Mouse (Mus musculus): ENCODE results near the gene Slc7a7.

- TF ChIP-seq CTCF (IDR thresholded peaks at IDR 0.05; ENCODE audit: control insufficient read depth, insufficient read depth, insufficient replicate concordance, low read depth, low read length) (peak; percentile 46; the same call in 1 of the 2 replicates), POLR2A (IDR thresholded peaks at IDR 0.05; ENCODE audit: control insufficient read depth, low read depth, low read length) (no peak; the same call in 1 of the 2 replicates)
These were observed 46.9 kb upstream of the Slc7a7 start for GRCm38 (mm10) chr14:54464293-54465005.

All from testis, adult 2 months (tissue).